Mouse (Mus musculus): ENCODE data around the gene Samd4b. TPM values are rescaled to one million over a fixed set of nuclear protein-coding genes. Genes with fewer than 3 reads are reported as not detected.

Gene Samd4b
- total RNA-seq, 2 experiments from 2014 or later = 74.9 to 78.9 TPM

- TF ChIP-seq CTCF (IDR thresholded peaks at IDR 0.05) = peak; percentile 72
- no peak overlapping the region for H3K4me3 ChIP-seq
- intact Hi-C loops (cut with DNase I) = loop anchor here (1.0 kb wide), 1 partner anchor 13 kb away; no protein-coding TSS in a partner anchor
- H3K27ac ChIP-seq = peak overlapping the region; percentile 20
- peak; percentile 74 for DNase-seq (ENCODE audit: extremely low spot score in 1 of 2, low spot score in 2 of 2)
These were observed 211.5 kb downstream of the Samd4b start for GRCm38 (mm10) chr7:28386462-28386861.

- H3K4me3 ChIP-seq = no peak overlapping the region
- no peak for TF ChIP-seq CTCF (IDR thresholded peaks at IDR 0.05)
- intact Hi-C loops (cut with DNase I) = loop anchor here (1.0 kb wide), 1 partner anchor 13 kb away; no protein-coding TSS in a partner anchor
- H3K27ac ChIP-seq = peak overlapping the region; percentile 20
- DNase-seq (ENCODE audit: extremely low spot score in 1 of 2, low spot score in 2 of 2) = no peak
These were observed 211.9 kb downstream of the Samd4b start for GRCm38 (mm10) chr7:28386007-28386406.

DNA sequence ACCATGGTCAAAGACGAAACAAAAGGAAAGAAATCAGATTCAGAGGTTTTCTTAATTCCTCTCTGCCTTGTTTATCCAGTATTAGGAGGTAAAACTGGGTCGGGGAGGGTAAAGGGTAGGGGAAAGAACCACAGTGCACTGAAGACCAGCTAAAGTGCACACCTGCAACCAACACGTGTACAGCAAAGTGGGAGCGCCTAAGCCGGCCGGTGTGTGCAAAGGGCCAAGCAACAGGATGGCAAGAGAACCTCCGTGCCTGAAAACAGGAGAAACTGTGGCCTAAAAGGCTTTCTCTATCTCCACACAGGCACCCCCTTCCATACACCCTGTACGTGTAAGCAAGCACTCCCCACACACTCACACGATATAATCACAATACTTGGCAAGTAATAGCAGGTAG lies 212.7 kb downstream of the Samd4b start:
- TF ChIP-seq CTCF (IDR thresholded peaks at IDR 0.05) = no peak
- no peak for DNase-seq (ENCODE audit: extremely low spot score in 1 of 2, low spot score in 2 of 2)
- intact Hi-C loops (cut with DNase I) = no loop called here
- no peak overlapping the region for H3K4me3 ChIP-seq
- H3K27ac ChIP-seq = no peak overlapping the region

GRCm38 (mm10) chr7:28384162-28384561 lies 213.8 kb downstream of the Samd4b start:
- H3K4me3 ChIP-seq = no peak overlapping the region
- no peak for DNase-seq (ENCODE audit: extremely low spot score in 1 of 2, low spot score in 2 of 2)
- TF ChIP-seq CTCF (IDR thresholded peaks at IDR 0.05) = no peak
- H3K27ac ChIP-seq = no peak overlapping the region
- intact Hi-C loops (cut with DNase I) = no loop called here

DNA sequence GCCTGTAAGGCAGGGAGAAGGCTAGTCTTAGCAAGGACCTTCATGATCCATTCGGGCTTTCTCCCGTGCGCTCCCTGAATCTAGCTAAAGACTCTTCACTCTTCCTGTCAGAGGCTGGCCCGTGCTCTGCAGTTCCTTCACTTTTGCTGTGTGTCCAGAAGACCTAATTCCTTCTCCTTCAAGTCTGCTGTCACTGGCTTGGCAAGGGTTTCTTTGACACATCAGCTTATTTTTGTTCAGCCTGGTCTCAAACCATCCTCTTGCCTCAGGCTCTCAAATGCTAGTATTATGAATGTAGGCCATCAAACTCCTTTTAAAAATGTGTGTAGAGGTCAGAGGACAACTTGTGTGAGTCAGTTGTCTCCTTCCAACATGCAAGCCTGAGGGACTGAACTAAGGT lies 214.3 kb downstream of the Samd4b start:
- H3K4me3 ChIP-seq = no peak overlapping the region
- DNase-seq (ENCODE audit: extremely low spot score in 1 of 2, low spot score in 2 of 2) = no peak
- peak overlapping the region; percentile 75 for H3K27ac ChIP-seq
- intact Hi-C loops (cut with DNase I) = no loop called here
- no peak for TF ChIP-seq CTCF (IDR thresholded peaks at IDR 0.05)

DNA sequence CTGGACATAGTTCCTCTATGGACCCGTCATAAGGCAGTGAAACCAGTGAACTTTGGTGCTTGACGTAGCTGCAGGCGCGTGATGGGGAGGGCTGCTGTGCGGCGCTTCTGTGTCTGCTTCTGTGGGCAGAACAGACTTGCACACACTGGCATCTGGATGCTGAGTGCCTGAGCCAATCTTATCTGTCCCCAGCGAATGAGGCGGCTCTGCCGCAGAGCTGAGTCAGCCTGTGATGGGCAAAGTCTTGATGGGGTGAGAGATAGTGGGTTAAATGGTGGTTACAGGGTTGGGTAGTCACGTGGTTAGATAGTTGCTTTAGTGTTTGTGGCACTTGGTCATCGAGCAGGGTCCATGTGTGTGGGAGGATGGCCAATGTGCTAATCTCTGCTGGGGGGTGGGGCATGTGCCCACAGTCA lies 215.0 kb downstream of the Samd4b start:
- intact Hi-C loops (cut with DNase I) = no loop called here
- no peak for TF ChIP-seq CTCF (IDR thresholded peaks at IDR 0.05)
- Histone ChIP-seq H3K4me3 (no peak overlapping the region), H3K27ac (peak overlapping the region; percentile 75)
- peak; percentile 51 to 56 for DNase-seq (ENCODE audit: extremely low spot score in 1 of 2, low spot score in 2 of 2)

GRCm38 (mm10) chr7:28382347-28382951 lies 215.5 kb downstream of the Samd4b start:
- no peak for DNase-seq (ENCODE audit: extremely low spot score in 1 of 2, low spot score in 2 of 2)
- intact Hi-C loops (cut with DNase I) = no loop called here
- Histone ChIP-seq H3K4me3 (no peak overlapping the region), H3K27ac (peak overlapping the region; percentile 75)
- TF ChIP-seq CTCF (IDR thresholded peaks at IDR 0.05) = no peak

DNA sequence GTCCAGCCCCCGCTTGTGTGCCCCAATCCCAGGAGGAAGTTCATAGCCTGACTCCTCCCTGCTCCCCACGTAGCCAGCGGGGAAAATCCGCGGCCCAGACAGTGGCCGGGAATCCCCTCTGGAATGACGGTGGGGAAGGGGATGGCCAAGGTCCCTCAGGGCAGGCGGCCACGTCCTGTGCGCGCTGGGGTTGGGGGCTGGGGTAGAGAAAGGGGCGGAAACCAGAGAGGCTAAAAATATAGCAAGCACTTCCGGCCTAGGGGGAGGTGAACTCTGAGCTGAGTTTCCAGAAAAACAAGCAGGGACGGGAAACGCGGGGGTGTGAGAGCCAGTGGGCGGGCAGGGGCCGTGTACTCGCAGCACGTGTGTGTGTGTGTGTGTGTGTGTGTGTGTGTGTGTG lies 216.0 kb downstream of the Samd4b start:
- H3K4me3 ChIP-seq = peak overlapping the region; percentile 36
- intact Hi-C loops (cut with DNase I) = no loop called here
- DNase-seq (ENCODE audit: extremely low spot score in 1 of 2, low spot score in 2 of 2) = peak; percentile 43 to 50

DNA sequence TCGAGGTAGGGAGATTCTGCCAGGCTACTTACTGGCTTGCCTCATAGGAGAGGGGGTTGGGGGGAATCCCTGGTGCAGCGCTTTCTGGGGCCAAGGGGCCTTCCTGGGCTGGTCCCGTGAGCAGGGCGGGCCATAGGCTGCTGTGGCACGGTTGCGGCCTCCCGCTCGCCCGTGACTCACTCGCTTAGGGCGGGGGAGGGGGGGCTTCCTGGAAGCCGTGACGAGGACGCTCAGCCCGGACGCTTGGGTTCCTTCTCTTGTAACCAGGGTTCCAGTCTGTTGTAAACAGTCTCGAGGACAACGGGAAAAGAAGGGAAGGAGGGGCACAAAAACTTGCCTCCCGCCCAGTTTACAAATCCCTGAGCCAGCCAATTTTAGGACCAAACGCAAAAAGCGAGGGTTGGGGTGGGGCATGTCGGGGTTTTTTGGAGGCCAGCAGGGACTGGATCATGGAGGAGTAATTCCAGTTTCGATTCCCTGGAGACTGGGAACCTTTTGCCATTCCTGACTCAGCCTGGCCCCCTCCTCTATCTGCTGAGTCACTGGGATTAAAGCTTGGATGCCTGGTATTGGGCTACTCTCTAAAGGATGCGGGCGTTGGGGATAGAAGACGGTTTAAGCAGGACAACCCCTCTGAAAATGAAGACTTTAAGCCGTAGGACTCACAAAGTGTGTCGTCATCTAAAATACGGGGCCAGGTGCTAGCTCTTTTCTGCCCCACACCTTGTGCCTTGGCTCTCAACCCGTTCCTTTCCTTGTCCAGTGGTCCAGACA lies 216.7 kb downstream of the Samd4b start:
- Histone ChIP-seq H3K27ac (peak overlapping the region; percentile 91), H3K4me3 (peak overlapping the region; percentile 36)
- no peak for DNase-seq (ENCODE audit: extremely low spot score in 1 of 2, low spot score in 2 of 2)
- no peak for TF ChIP-seq CTCF (IDR thresholded peaks at IDR 0.05)
- intact Hi-C loops (cut with DNase I) = no loop called here

More for the DNA sequence above, 216.0 kb downstream of the Samd4b start:
- TF ChIP-seq CTCF (IDR thresholded peaks at IDR 0.05) = no peak
- peak overlapping the region; percentile 91 for H3K27ac ChIP-seq

DNA sequence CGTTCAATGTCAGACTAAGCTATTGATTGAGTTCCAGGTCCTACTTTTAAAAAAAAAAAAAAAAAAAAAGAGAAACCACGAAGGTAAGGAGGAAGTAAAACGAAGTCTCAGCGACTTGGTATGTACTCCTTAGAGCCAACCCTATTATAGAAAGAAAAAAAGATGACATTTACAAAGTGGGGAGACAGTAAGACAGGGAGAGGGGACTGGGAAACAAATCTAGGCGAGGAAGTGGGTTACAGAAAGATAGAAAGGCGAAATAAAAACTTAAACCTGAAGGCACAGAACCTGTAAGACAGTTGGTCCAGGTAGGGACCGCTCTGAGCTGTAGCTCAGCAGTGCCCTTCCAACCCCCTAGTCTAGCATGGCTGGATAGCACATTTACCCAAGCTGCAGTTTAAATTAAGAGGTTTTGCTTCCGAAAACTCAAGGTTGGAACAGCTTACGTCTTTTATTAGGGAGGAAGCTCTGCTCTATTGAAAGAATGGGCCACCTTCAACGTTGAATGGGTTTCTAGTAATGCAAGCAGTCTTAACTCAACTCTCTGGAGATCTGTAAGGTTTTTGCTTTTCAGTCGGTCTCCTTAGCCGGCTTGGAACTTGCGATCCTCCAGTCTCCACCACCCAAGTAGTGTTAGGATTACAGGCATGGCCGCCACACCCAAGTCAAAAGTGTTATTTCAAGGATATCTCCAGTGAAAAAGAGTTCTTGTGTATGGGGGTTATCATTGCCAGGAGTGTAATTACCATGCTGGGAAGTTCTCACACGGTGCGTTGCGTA lies 217.5 kb downstream of the Samd4b start, which contains the start of gene Zfp36:
Gene Zfp36, minus strand, starts transcription at position 17 of the 780 bp plus-strand sequence.
- intact Hi-C loops (cut with DNase I) = no loop called here
- Histone ChIP-seq H3K27ac (peak within 1 kb of the TSS; percentile 91), H3K4me3 (peak within 1 kb of the TSS; percentile 54)
- TF ChIP-seq CTCF (IDR thresholded peaks at IDR 0.05) = no peak
- DNase-seq (ENCODE audit: extremely low spot score in 1 of 2, low spot score in 2 of 2) = no peak

GRCm38 (mm10) chr7:28378769-28379651 lies 218.9 kb downstream of the Samd4b start:
- no peak for TF ChIP-seq CTCF (IDR thresholded peaks at IDR 0.05)
- DNase-seq (ENCODE audit: extremely low spot score in 1 of 2, low spot score in 2 of 2) = peak; percentile 78 to 82
- peak overlapping the region; percentile 54 for H3K4me3 ChIP-seq
- peak overlapping the region; percentile 84 for H3K27ac ChIP-seq
- intact Hi-C loops (cut with DNase I) = no loop called here

All from left cerebral cortex, adult 2 months (tissue).